Mouse (Mus musculus): ENCODE measurements at regions not wholly inside any gene's neighbourhood (a gene's known extent, or its start where the extent isn't known, plus 50 kb on each side); places are given as distances from the start of the nearest gene placed in this dataset.

GRCm38 (mm10) chr5:119274817-119275494 lies 395.5 kb upstream of the Tbx3 start:
- H3K4me1 ChIP-seq (ENCODE audit: control insufficient read depth, insufficient read depth, low read length) = no peaks in the 10 kb centered on the region
- H3K4me3 ChIP-seq (ENCODE audit: insufficient read depth, low read length) = no peak overlapping the region
- no peak for TF ChIP-seq POLR2A (IDR thresholded peaks at IDR 0.05; ENCODE audit: extremely low read depth, insufficient read depth, low read length)
- no peak for TF ChIP-seq CTCF (IDR thresholded peaks at IDR 0.05; ENCODE audit: extremely low read depth, insufficient read depth, low read length)
- no peak overlapping the region for H3K27ac ChIP-seq (ENCODE audit: insufficient read depth, low read length)

GRCm38 (mm10) chr5:119280146-119280545 lies 390.3 kb upstream of the Tbx3 start:
- TF ChIP-seq POLR2A (IDR thresholded peaks at IDR 0.05; ENCODE audit: extremely low read depth, insufficient read depth, low read length) (no peak), CTCF (IDR thresholded peaks at IDR 0.05; ENCODE audit: extremely low read depth, insufficient read depth, low read length) (no peak)
- Histone ChIP-seq H3K4me1 (ENCODE audit: control insufficient read depth, insufficient read depth, low read length) (no peaks in the 10 kb centered on the region), H3K27ac (ENCODE audit: insufficient read depth, low read length) (no peak overlapping the region), H3K4me3 (ENCODE audit: insufficient read depth, low read length) (no peak overlapping the region)

GRCm38 (mm10) chr5:119289808-119290207 lies 380.7 kb upstream of the Tbx3 start:
- no peaks in the 10 kb centered on the region for H3K4me1 ChIP-seq (ENCODE audit: control insufficient read depth, insufficient read depth, low read length)
- no peak overlapping the region for H3K4me3 ChIP-seq (ENCODE audit: insufficient read depth, low read length)
- no peak overlapping the region for H3K27ac ChIP-seq (ENCODE audit: insufficient read depth, low read length)
- TF ChIP-seq POLR2A (IDR thresholded peaks at IDR 0.05; ENCODE audit: extremely low read depth, insufficient read depth, low read length) (no peak), CTCF (IDR thresholded peaks at IDR 0.05; ENCODE audit: extremely low read depth, insufficient read depth, low read length) (no peak)

- Histone ChIP-seq H3K27ac (ENCODE audit: insufficient read depth, low read length) (no peak overlapping the region), H3K4me1 (ENCODE audit: control insufficient read depth, insufficient read depth, low read length) (no peaks in the 10 kb centered on the region), H3K4me3 (ENCODE audit: insufficient read depth, low read length) (no peak overlapping the region)
- no peak for TF ChIP-seq POLR2A (IDR thresholded peaks at IDR 0.05; ENCODE audit: extremely low read depth, insufficient read depth, low read length)
- no peak for TF ChIP-seq CTCF (IDR thresholded peaks at IDR 0.05; ENCODE audit: extremely low read depth, insufficient read depth, low read length)
Observed at GRCm38 (mm10) chr5:119292323-119292722, 378.1 kb upstream of the Tbx3 start.

GRCm38 (mm10) chr5:119292889-119293288 lies 377.6 kb upstream of the Tbx3 start:
- Histone ChIP-seq H3K4me3 (ENCODE audit: insufficient read depth, low read length) (no peak overlapping the region), H3K4me1 (ENCODE audit: control insufficient read depth, insufficient read depth, low read length) (no peaks in the 10 kb centered on the region), H3K27ac (ENCODE audit: insufficient read depth, low read length) (no peak overlapping the region)
- TF ChIP-seq CTCF (IDR thresholded peaks at IDR 0.05; ENCODE audit: extremely low read depth, insufficient read depth, low read length) = no peak

GRCm38 (mm10) chr5:119299311-119299710 lies 371.2 kb upstream of the Tbx3 start:
- TF ChIP-seq CTCF (IDR thresholded peaks at IDR 0.05; ENCODE audit: extremely low read depth, insufficient read depth, low read length) = no peak
- TF ChIP-seq POLR2A (IDR thresholded peaks at IDR 0.05; ENCODE audit: extremely low read depth, insufficient read depth, low read length) = no peak
- H3K4me1 ChIP-seq (ENCODE audit: control insufficient read depth, insufficient read depth, low read length) = no peaks in the 10 kb centered on the region
- no peak overlapping the region for H3K4me3 ChIP-seq (ENCODE audit: insufficient read depth, low read length)
- no peak overlapping the region for H3K27ac ChIP-seq (ENCODE audit: insufficient read depth, low read length)

- no peak for TF ChIP-seq POLR2A (IDR thresholded peaks at IDR 0.05; ENCODE audit: extremely low read depth, insufficient read depth, low read length)
- TF ChIP-seq CTCF (IDR thresholded peaks at IDR 0.05; ENCODE audit: extremely low read depth, insufficient read depth, low read length) = no peak
- Histone ChIP-seq H3K4me3 (ENCODE audit: insufficient read depth, low read length) (no peak overlapping the region), H3K4me1 (ENCODE audit: control insufficient read depth, insufficient read depth, low read length) (no peaks in the 10 kb centered on the region), H3K27ac (ENCODE audit: insufficient read depth, low read length) (no peak overlapping the region)
Observed at GRCm38 (mm10) chr5:119300106-119300505, 370.4 kb upstream of the Tbx3 start.

GRCm38 (mm10) chr5:119301539-119301938 lies 368.9 kb upstream of the Tbx3 start:
- Histone ChIP-seq H3K4me1 (ENCODE audit: control insufficient read depth, insufficient read depth, low read length) (no peaks in the 10 kb centered on the region), H3K4me3 (ENCODE audit: insufficient read depth, low read length) (no peak overlapping the region), H3K27ac (ENCODE audit: insufficient read depth, low read length) (no peak overlapping the region)
- TF ChIP-seq POLR2A (IDR thresholded peaks at IDR 0.05; ENCODE audit: extremely low read depth, insufficient read depth, low read length) (no peak), CTCF (IDR thresholded peaks at IDR 0.05; ENCODE audit: extremely low read depth, insufficient read depth, low read length) (no peak)

GRCm38 (mm10) chr5:119304721-119305120 lies 365.7 kb upstream of the Tbx3 start:
- Histone ChIP-seq H3K4me1 (ENCODE audit: control insufficient read depth, insufficient read depth, low read length) (no peaks in the 10 kb centered on the region), H3K27ac (ENCODE audit: insufficient read depth, low read length) (no peak overlapping the region), H3K4me3 (ENCODE audit: insufficient read depth, low read length) (no peak overlapping the region)
- TF ChIP-seq CTCF (IDR thresholded peaks at IDR 0.05; ENCODE audit: extremely low read depth, insufficient read depth, low read length) = no peak
- no peak for TF ChIP-seq POLR2A (IDR thresholded peaks at IDR 0.05; ENCODE audit: extremely low read depth, insufficient read depth, low read length)

GRCm38 (mm10) chr5:119307768-119308167 lies 362.7 kb upstream of the Tbx3 start:
- Histone ChIP-seq H3K4me1 (ENCODE audit: control insufficient read depth, insufficient read depth, low read length) (no peaks in the 10 kb centered on the region), H3K27ac (ENCODE audit: insufficient read depth, low read length) (no peak overlapping the region), H3K4me3 (ENCODE audit: insufficient read depth, low read length) (no peak overlapping the region)
- TF ChIP-seq CTCF (IDR thresholded peaks at IDR 0.05; ENCODE audit: extremely low read depth, insufficient read depth, low read length) (no peak), POLR2A (IDR thresholded peaks at IDR 0.05; ENCODE audit: extremely low read depth, insufficient read depth, low read length) (no peak)
